Mouse (Mus musculus) lung, adult 2 months (tissue): ENCODE measurements around the gene Tspan31. TPM values are rescaled to one million over a fixed set of nuclear protein-coding genes. Genes with fewer than 3 reads are reported as not detected.

ENCODE experiments used
- DNase-seq: peaks from one replicate; pipeline ENCODE4 v3.0.0; 2022
- H3K4me1 ChIP-seq: fragments of 200-500 bp; 2 replicates; pipeline ENCODE4 v1.6.1; 2011; ENCODE audit warnings: low read length; ENCODE audit not compliant: control insufficient read depth, insufficient read depth
- H3K4me3 ChIP-seq: fragments of 200-500 bp; replicated peaks from 2 replicates; pipeline ENCODE3; 2011; ENCODE audit warnings: low read depth, mild to moderate bottlenecking, control low read depth, low read length; ENCODE audit errors: extremely low read depth
- CTCF ChIP-seq: fragments of 200-500 bp; IDR thresholded peaks from 2 replicates; pipeline ENCODE4 v1.5.1; 2011; ENCODE audit warnings: mild to moderate bottlenecking, low read length, control low read depth; ENCODE audit not compliant: insufficient read depth
- POLR2A ChIP-seq: fragments of 200-500 bp; IDR thresholded peaks from 2 replicates; pipeline ENCODE4 v1.6.1; 2011; ENCODE audit warnings: low read depth, mild to moderate bottlenecking, control low read depth, low read length, borderline replicate concordance; ENCODE audit errors: extremely low read depth
- WGBS: fragments of 180-500 bp; shearing (Covaris S2); methylation state at CpG from one replicate; pipeline ENCODE4 v1.1.7; 2018; 5-methylcytosine and 5-hydroxymethylcytosine counted together
- polyA plus RNA-seq: library from polyadenylated mRNA; depleted of rRNA; stranded (reverse); fragments of >200 nt; gene quantifications from 2 replicates; pipeline ENCODE4 v1.2.3, GENCODE M21; 2012; rRNA removed

Gene Tspan31
- polyA plus RNA-seq, 1 experiment: 99.3 TPM

DNA sequence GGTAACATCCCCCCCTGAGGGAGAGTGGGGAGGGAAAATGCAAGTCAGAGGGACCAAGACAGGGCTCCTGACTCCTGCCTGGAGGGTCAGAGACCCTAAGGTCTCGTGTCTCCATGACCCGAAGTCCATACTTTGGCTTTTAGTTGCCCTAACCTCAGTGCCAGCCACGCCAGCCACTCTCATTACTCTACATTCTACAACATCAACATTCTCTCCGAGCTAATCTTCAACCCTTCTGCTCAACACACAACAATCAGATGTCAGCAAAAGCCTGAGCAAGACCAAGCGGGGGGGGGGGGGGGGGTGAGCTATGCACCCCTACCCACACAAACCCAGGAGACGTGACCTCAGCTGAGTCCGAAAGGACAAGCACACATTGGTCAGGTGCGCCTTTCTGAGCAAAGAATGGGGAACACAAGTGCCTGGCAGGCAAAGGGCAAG, 36.7 kb downstream of the Tspan31 start:
- 77% methylated on average over 8 of the region's 8 CpGs for WGBS
- Histone ChIP-seq H3K4me1 (peaks cover 3% of the 10 kb centered on the region; the same call in 1 of the 2 replicates), H3K4me3 (no peak overlapping the region)
- no peak for DNase-seq
- no peak for TF ChIP-seq CTCF
- TF ChIP-seq POLR2A: no peak

GRCm38 (mm10) chr10:127030336-127031296, 39.4 kb downstream of the Tspan31 start, which contains the start of gene Tsfm:
Gene Tsfm, minus strand, starts transcription at chr10:127030840.
- WGBS: 4% methylated on average over 56 of the region's 56 CpGs

DNA sequence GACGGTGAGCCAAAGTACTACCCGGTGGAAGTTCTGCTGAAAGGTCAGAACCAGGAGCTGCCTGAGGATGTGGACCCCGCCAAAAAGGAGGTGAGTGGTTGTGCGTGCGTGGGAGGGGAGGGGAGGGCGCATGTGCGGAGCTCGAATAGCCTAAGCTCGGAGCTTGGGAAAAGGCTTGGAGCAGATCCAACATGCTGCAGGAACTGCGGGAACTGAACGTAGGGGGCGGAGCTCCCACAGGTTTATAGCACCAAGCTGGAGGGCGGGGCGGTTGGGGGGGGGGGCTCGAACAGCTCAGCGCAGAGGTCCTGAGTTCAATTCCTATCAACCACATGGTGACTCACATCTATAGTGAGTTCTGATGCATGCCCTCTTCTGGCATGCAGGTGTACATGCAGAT, 51.6 kb downstream of the Tspan31 start:
- Histone ChIP-seq H3K4me1 (no peaks in the 10 kb centered on the region), H3K4me3 (no peak overlapping the region)
- WGBS: 76% methylated on average over 16 of the region's 16 CpGs
- TF ChIP-seq POLR2A: no peak
- TF ChIP-seq CTCF: no peak
- DNase-seq: no peak

More at GRCm38 (mm10) chr10:127030336-127031296, 39.4 kb downstream of the Tspan31 start, which contains the start of gene Tsfm:
- DNase-seq: peak; percentile 90
- H3K4me1 ChIP-seq: peaks cover 3% of the 10 kb centered on the region; the same call in 1 of the 2 replicates
- H3K4me3 ChIP-seq: peak within 1 kb of the TSS; percentile 96
- TF ChIP-seq POLR2A (peak; percentile 55; the same call in 1 of the 2 replicates), CTCF (peak; percentile 94)

Other genes starting within 250 kb of the Tspan31 start
- gene Atp23, start 168.9 kb downstream of the Tspan31 start, polyA plus RNA-seq: 6.1 and 6.6 TPM in 2 replicates
- 182 and 227 TPM in 2 replicates for gene Ctdsp2, start 91.5 kb downstream of the Tspan31 start, polyA plus RNA-seq
- gene Avil, start 69.6 kb downstream of the Tspan31 start, polyA plus RNA-seq: 0.12 and 0.30 TPM in 2 replicates
- gene Tsfm, start 39.4 kb downstream of the Tspan31 start, polyA plus RNA-seq: 22.4 and 25.1 TPM in 2 replicates
- 8.9 and 14.5 TPM in 2 replicates for gene Mettl1, start 28.9 kb downstream of the Tspan31 start, polyA plus RNA-seq
- gene Eef1akmt3, start 28.8 kb downstream of the Tspan31 start, polyA plus RNA-seq: 0.17 and 0.38 TPM in 2 replicates
- gene Cyp27b1, start 22.0 kb downstream of the Tspan31 start, polyA plus RNA-seq: 0.14 and 0.26 TPM in 2 replicates
- gene March9, start 10.1 kb downstream of the Tspan31 start, polyA plus RNA-seq: 5.4 and 6.1 TPM in 2 replicates
- 151 and 182 TPM in 2 replicates for gene Cdk4, start 6.7 kb downstream of the Tspan31 start, polyA plus RNA-seq
- gene Agap2, start 5.0 kb upstream of the Tspan31 start, polyA plus RNA-seq: 5.2 and 7.7 TPM in 2 replicates
- 89.5 and 111 TPM in 2 replicates for gene Os9, start 50.9 kb upstream of the Tspan31 start, polyA plus RNA-seq
- 70.8 and 81.2 TPM in 2 replicates for gene B4galnt1, start 95.0 kb upstream of the Tspan31 start, polyA plus RNA-seq
- gene Slc26a10, start 110.4 kb upstream of the Tspan31 start, polyA plus RNA-seq: 3.5 and 7.4 TPM in 2 replicates
- gene Arhgef25, start 119.8 kb upstream of the Tspan31 start, polyA plus RNA-seq: 29.1 and 36.7 TPM in 2 replicates
- gene Dtx3, start 125.5 kb upstream of the Tspan31 start, polyA plus RNA-seq: 134 and 157 TPM in 2 replicates
- gene Pip4k2c, start 141.3 kb upstream of the Tspan31 start, polyA plus RNA-seq: 36.6 and 45.7 TPM in 2 replicates
- gene Kif5a, start 193.1 kb upstream of the Tspan31 start, polyA plus RNA-seq: 1.3 TPM in 2 replicates
- gene Dctn2, start 196.1 kb upstream of the Tspan31 start, polyA plus RNA-seq: 149 and 178 TPM in 2 replicates
- 52.2 and 57.6 TPM in 2 replicates for gene Mbd6, start 218.8 kb upstream of the Tspan31 start, polyA plus RNA-seq
- 35.4 and 36.9 TPM in 2 replicates for gene Mars, start 241.5 kb upstream of the Tspan31 start, polyA plus RNA-seq